Mouse (Mus musculus): ENCODE results near the gene Klb. TPM values are rescaled to one million over a fixed set of nuclear protein-coding genes. Genes with fewer than 3 reads are reported as not detected.

Gene Klb
- polyA plus RNA-seq, 1 experiment from 2014 or later: 0.12 TPM

DNA sequence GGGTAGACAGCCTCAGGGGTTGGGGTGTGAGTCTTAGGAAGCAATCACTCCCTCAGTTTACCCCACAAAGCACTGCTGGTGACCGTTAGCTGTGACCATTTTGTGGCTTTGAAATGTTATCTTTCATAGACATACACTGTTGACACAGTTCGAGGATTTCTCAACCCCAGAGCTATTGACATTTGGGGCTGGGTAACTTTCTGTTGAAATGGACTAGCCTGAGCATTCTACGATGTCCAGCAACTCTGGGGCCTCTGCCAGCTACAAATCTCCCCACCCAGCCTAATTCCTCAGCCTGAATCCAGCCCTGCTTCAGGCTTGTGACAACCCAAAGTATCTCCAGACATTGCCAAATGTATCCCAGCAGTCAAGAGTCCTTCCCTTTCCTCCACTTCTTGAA lies 6.0 kb downstream of the Klb start:
- no peak for ATAC-seq (ENCODE audit: low FRiP score, low TSS enrichment)
- Histone ChIP-seq H3K27me3 (ENCODE audit: control insufficient read depth, insufficient read depth, low read length) (no peaks in the 10 kb centered on the region), H3K4me2 (ENCODE audit: low read length) (no peak overlapping the region), H3K4me3 (replicated peaks; ENCODE audit: low read depth, low read length) (no peak overlapping the region), H3K4me1 (ENCODE audit: control insufficient read depth, insufficient read depth, low read length) (no peaks in the 10 kb centered on the region), H3K27ac (replicated peaks; ENCODE audit: low read depth, low read length) (no peak overlapping the region), H3K9me3 (ENCODE audit: control insufficient read depth, low read length) (no peaks in the 10 kb centered on the region), H3K9ac (replicated peaks; ENCODE audit: low read length) (no peak overlapping the region), H3K36me3 (ENCODE audit: control insufficient read depth, insufficient read depth, low read length) (no peaks in the 10 kb centered on the region)
- DNase-seq: no peak
- WGBS: 86% methylated on average over 3 of the region's 3 CpGs

DNA sequence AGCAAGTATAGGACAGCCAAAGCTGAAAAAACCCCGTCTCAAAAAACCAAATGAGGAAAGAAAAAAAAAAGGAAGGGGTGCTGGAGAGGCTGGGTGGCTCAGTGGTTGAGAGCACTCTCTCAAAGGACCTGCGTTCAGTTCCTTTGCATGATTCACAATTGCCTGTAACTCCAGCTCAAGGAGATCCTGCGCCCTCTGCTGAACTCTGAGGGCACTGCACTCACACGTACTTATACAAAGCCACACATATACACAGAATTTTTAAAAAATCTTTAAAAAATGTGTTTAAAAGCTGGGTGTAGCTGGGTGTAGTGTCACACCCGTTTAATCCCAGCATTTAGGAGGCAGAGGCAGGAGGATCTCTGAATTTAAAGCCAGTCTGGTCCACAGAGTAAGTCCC lies 6.9 kb downstream of the Klb start:
- no peak overlapping the region for H3K27ac ChIP-seq (replicated peaks; ENCODE audit: low read depth, low read length)
- no peaks in the 10 kb centered on the region for H3K9me3 ChIP-seq (ENCODE audit: control insufficient read depth, low read length)
- ATAC-seq (ENCODE audit: low FRiP score, low TSS enrichment) (no peak), DNase-seq (no peak)
- no peaks in the 10 kb centered on the region for H3K36me3 ChIP-seq (ENCODE audit: control insufficient read depth, insufficient read depth, low read length)
- H3K4me2 ChIP-seq (ENCODE audit: low read length): no peak overlapping the region
- WGBS: 76% methylated on average over 5 of the region's 5 CpGs
- no peaks in the 10 kb centered on the region for H3K27me3 ChIP-seq (ENCODE audit: control insufficient read depth, insufficient read depth, low read length)
- no peaks in the 10 kb centered on the region for H3K4me1 ChIP-seq (ENCODE audit: control insufficient read depth, insufficient read depth, low read length)
- H3K9ac ChIP-seq (replicated peaks; ENCODE audit: low read length): no peak overlapping the region
- H3K4me3 ChIP-seq (replicated peaks; ENCODE audit: low read depth, low read length): no peak overlapping the region

DNA sequence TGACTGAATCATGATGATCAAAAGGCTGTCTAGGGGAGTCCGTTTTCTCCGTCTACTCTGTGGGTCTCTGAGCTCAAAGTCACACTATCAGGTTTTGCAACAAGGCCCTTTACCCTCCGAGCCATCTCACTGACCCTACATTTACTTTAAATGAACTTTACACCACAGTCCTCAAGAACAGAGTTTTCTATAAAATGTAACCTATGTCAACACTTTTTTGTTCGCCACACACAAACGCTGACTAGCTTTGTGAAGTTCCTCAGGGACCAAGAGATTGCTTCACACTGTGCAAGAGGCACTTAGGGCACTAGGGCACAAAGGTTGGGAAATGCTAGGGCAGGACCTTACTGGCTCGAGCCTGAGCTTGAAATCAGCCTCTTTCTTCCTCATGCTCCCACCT lies 8.7 kb downstream of the Klb start:
- 88% methylated on average over 6 of the region's 6 CpGs for WGBS
- Histone ChIP-seq H3K4me2 (ENCODE audit: low read length) (no peak overlapping the region), H3K4me1 (ENCODE audit: control insufficient read depth, insufficient read depth, low read length) (no peaks in the 10 kb centered on the region), H3K4me3 (replicated peaks; ENCODE audit: low read depth, low read length) (no peak overlapping the region), H3K27ac (replicated peaks; ENCODE audit: low read depth, low read length) (no peak overlapping the region), H3K9ac (replicated peaks; ENCODE audit: low read length) (no peak overlapping the region), H3K36me3 (ENCODE audit: control insufficient read depth, insufficient read depth, low read length) (no peaks in the 10 kb centered on the region), H3K9me3 (ENCODE audit: control insufficient read depth, low read length) (no peaks in the 10 kb centered on the region), H3K27me3 (ENCODE audit: control insufficient read depth, insufficient read depth, low read length) (no peaks in the 10 kb centered on the region)
- DNase-seq (no peak), ATAC-seq (ENCODE audit: low FRiP score, low TSS enrichment) (no peak)

DNA sequence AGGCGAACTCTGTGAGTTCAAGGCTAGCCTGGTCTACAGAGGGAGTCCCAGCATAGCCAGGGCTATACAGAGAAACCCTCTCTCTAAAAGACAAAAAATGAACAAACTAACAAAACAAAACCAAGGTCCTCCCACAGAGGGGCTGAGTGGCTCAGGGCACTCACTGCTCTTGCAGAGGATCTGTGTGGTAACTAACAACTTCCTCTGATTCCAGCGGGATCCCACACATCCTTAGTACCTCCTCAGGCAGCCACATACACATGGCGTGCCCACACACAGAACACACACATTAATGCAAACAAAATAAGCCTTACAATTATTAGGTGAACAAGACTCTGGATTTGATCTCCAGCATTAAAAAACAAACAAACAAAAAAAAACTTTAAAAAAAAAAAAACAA lies 9.7 kb downstream of the Klb start:
- no peak overlapping the region for H3K4me3 ChIP-seq (replicated peaks; ENCODE audit: low read depth, low read length)
- WGBS: 90% methylated on average over 3 of the region's 3 CpGs
- H3K36me3 ChIP-seq (ENCODE audit: control insufficient read depth, insufficient read depth, low read length): no peaks in the 10 kb centered on the region
- ATAC-seq (ENCODE audit: low FRiP score, low TSS enrichment) (no peak), DNase-seq (no peak)
- no peaks in the 10 kb centered on the region for H3K4me1 ChIP-seq (ENCODE audit: control insufficient read depth, insufficient read depth, low read length)
- H3K4me2 ChIP-seq (ENCODE audit: low read length): no peak overlapping the region
- no peaks in the 10 kb centered on the region for H3K27me3 ChIP-seq (ENCODE audit: control insufficient read depth, insufficient read depth, low read length)
- no peak overlapping the region for H3K9ac ChIP-seq (replicated peaks; ENCODE audit: low read length)
- H3K27ac ChIP-seq (replicated peaks; ENCODE audit: low read depth, low read length): no peak overlapping the region
- H3K9me3 ChIP-seq (ENCODE audit: control insufficient read depth, low read length): no peaks in the 10 kb centered on the region

DNA sequence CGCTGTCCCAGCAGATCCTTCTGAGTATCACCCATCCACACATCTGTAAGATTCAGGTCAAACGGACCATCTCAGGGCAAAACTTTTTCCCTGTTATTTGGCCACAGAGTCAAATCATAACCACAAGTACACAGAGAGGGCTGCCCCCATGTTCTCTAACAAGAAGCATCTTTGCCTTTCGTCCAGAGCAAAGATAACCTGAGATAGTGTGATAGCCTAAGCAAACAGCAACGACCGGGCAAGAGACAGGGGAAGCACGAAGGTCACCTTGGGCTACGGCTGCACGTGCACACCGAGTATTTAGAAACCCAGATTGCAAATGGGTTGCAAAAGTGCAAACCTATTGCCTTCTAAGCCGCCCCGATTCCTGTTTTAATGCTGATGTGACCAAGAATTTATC lies 19.7 kb downstream of the Klb start:
- no peak overlapping the region for H3K4me3 ChIP-seq (replicated peaks; ENCODE audit: low read depth, low read length)
- DNase-seq: no peak
- no peaks in the 10 kb centered on the region for H3K4me1 ChIP-seq (ENCODE audit: control insufficient read depth, insufficient read depth, low read length)
- H3K9ac ChIP-seq (replicated peaks; ENCODE audit: low read length): no peak overlapping the region
- H3K27me3 ChIP-seq (ENCODE audit: control insufficient read depth, insufficient read depth, low read length): no peaks in the 10 kb centered on the region
- H3K27ac ChIP-seq (replicated peaks; ENCODE audit: low read depth, low read length): no peak overlapping the region
- H3K36me3 ChIP-seq (ENCODE audit: control insufficient read depth, insufficient read depth, low read length): no peaks in the 10 kb centered on the region
- H3K4me2 ChIP-seq (ENCODE audit: low read length): no peak overlapping the region
- 92% methylated on average over 11 of the region's 11 CpGs for WGBS
- H3K9me3 ChIP-seq (ENCODE audit: control insufficient read depth, low read length): no peaks in the 10 kb centered on the region
- no peak for ATAC-seq (ENCODE audit: low FRiP score, low TSS enrichment)

DNA sequence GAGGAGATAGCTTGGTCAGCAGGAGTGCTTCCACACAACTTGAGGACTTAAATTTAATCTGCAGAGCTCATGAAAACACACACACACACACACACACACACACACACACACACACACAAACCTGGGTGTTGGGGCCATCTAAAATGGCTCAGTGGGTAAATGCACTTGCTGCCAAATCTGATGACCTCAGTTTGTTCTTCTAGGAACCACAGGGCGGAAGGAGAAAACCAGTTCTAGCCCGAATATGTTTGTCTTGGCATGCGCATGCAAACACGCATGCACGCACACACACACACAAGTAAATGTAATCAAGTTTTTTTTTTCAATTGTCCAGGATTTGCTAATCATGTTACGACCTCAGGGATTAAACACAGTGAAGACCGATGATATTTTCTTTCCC lies 23.4 kb downstream of the Klb start:
- WGBS: 95% methylated on average over 7 of the region's 7 CpGs
- Histone ChIP-seq H3K27ac (replicated peaks; ENCODE audit: low read depth, low read length) (no peak overlapping the region), H3K4me3 (replicated peaks; ENCODE audit: low read depth, low read length) (no peak overlapping the region), H3K4me1 (ENCODE audit: control insufficient read depth, insufficient read depth, low read length) (no peaks in the 10 kb centered on the region), H3K36me3 (ENCODE audit: control insufficient read depth, insufficient read depth, low read length) (no peaks in the 10 kb centered on the region), H3K9me3 (ENCODE audit: control insufficient read depth, low read length) (no peaks in the 10 kb centered on the region), H3K9ac (replicated peaks; ENCODE audit: low read length) (no peak overlapping the region), H3K27me3 (ENCODE audit: control insufficient read depth, insufficient read depth, low read length) (no peaks in the 10 kb centered on the region), H3K4me2 (ENCODE audit: low read length) (no peak overlapping the region)
- ATAC-seq (ENCODE audit: low FRiP score, low TSS enrichment) (no peak), DNase-seq (no peak)

DNA sequence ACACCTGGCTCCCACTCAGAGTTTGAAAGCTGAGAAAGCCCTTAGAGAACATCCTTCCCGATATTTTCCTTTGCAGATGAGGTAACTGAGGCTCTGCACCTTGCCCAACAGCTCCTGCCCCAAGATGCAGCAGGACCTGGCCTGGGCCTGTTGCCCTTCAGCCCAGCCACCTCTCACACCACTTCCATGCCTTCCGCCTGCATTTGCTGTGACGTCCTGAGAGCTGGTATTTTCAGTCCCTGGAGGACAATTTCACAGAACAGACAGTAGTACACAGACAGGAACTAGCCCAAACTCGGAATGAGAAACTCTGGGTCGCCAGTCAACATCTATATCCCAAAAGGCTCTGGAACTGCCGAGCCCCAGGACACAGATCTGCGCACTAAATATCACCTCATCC lies 26.6 kb downstream of the Klb start:
- 85% methylated on average over 7 of the region's 7 CpGs for WGBS
- Histone ChIP-seq H3K4me1 (ENCODE audit: control insufficient read depth, insufficient read depth, low read length) (no peaks in the 10 kb centered on the region), H3K9ac (replicated peaks; ENCODE audit: low read length) (no peak overlapping the region), H3K27me3 (ENCODE audit: control insufficient read depth, insufficient read depth, low read length) (no peaks in the 10 kb centered on the region), H3K4me3 (replicated peaks; ENCODE audit: low read depth, low read length) (no peak overlapping the region), H3K27ac (replicated peaks; ENCODE audit: low read depth, low read length) (no peak overlapping the region), H3K9me3 (ENCODE audit: control insufficient read depth, low read length) (no peaks in the 10 kb centered on the region), H3K4me2 (ENCODE audit: low read length) (no peak overlapping the region), H3K36me3 (ENCODE audit: control insufficient read depth, insufficient read depth, low read length) (no peaks in the 10 kb centered on the region)
- ATAC-seq (ENCODE audit: low FRiP score, low TSS enrichment) (no peak), DNase-seq (no peak)

DNA sequence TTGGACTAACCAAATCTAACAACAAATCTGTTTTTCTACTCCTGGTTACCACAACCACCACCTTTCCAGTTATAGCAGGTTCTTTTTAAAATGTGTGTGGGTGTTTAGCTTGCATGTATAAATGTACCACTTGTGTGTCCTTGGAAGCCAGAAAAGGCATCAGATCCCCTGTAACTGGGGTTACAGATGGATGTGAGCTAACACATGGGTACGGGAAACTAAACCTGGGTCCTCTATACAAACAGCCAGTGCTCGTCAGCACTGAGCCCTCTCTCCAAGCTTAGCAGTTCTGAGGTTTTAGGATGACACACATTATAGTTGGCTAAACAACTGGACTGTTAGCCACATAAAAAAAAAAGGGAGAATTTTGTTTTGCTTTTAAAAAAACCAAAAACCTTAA lies 37.6 kb downstream of the Klb start:
- Histone ChIP-seq H3K27me3 (ENCODE audit: control insufficient read depth, insufficient read depth, low read length) (no peaks in the 10 kb centered on the region), H3K36me3 (ENCODE audit: control insufficient read depth, insufficient read depth, low read length) (peaks cover 43% of the 10 kb centered on the region), H3K9ac (replicated peaks; ENCODE audit: low read length) (no peak overlapping the region), H3K4me2 (ENCODE audit: low read length) (no peak overlapping the region), H3K4me1 (ENCODE audit: control insufficient read depth, insufficient read depth, low read length) (peaks cover 10% of the 10 kb centered on the region), H3K27ac (replicated peaks; ENCODE audit: low read depth, low read length) (no peak overlapping the region), H3K4me3 (replicated peaks; ENCODE audit: low read depth, low read length) (no peak overlapping the region), H3K9me3 (ENCODE audit: control insufficient read depth, low read length) (no peaks in the 10 kb centered on the region)
- ATAC-seq (ENCODE audit: low FRiP score, low TSS enrichment): no peak
- DNase-seq: no peak
- 71% methylated on average over 2 of the region's 2 CpGs for WGBS

DNA sequence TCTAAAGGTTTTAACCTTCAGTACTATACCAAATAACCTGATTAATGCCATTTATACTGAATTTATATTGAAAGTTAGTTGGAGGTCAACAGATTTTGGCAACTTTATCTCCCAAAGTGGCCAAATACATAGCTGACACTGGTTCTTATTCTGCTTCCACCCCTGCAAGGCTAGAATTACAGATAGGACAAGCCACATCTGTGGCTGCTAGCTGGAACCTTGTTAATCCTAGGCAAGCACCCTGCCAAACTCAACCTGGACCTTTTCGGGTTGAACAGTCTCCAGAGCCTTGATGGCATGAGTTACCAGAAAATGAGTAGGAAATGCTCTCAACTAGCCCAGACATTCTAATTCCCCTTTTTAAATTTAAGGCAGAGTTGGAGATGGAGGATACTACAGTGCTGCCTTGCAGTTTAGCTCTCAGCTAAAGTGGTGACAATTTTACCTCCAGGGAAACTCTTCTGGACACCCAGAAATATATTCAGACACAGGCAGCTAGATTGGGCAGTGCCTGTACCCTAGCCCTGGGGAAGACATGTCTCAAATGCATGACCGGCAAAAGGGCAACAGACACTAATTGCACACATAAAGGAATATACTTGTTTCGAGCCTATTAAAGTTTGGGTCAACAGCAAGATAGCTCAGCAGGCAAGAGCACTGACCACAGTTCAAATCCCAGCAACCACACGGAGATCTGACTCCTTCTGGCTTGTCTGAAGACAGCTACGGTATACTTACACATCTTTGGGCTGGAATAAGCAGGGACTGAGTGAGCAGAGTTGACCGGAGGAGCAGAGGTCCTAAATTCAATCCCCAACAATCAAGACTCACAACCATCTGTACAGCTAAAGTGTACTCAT lies 39.1 kb downstream of the Klb start:
- H3K9me3 ChIP-seq (ENCODE audit: control insufficient read depth, low read length): no peaks in the 10 kb centered on the region
- WGBS: 80% methylated on average over 6 of the region's 6 CpGs
- ATAC-seq (ENCODE audit: low FRiP score, low TSS enrichment) (no peak), DNase-seq (no peak)
- no peak overlapping the region for H3K27ac ChIP-seq (replicated peaks; ENCODE audit: low read depth, low read length)
- no peak overlapping the region for H3K4me3 ChIP-seq (replicated peaks; ENCODE audit: low read depth, low read length)
- H3K4me2 ChIP-seq (ENCODE audit: low read length): no peak overlapping the region
- peaks cover 43% of the 10 kb centered on the region for H3K36me3 ChIP-seq (ENCODE audit: control insufficient read depth, insufficient read depth, low read length)
- H3K4me1 ChIP-seq (ENCODE audit: control insufficient read depth, insufficient read depth, low read length): peaks cover 10% of the 10 kb centered on the region
- H3K9ac ChIP-seq (replicated peaks; ENCODE audit: low read length): no peak overlapping the region
- H3K27me3 ChIP-seq (ENCODE audit: control insufficient read depth, insufficient read depth, low read length): no peaks in the 10 kb centered on the region

Data from midbrain, embryonic 14.5 days (tissue).